Mouse (Mus musculus): ENCODE results near the gene Serpina10. TPM values are rescaled to one million over a fixed set of nuclear protein-coding genes. Genes with fewer than 3 reads are reported as not detected.
"Not testable (repeated sequence)": the region's sequence is repeated elsewhere in the genome, so short reads cannot be mapped to it uniquely, and the experiment has no call there.

Serpina10 gene
- polyA plus RNA-seq (2015; fragmentation: Nextera tagmentation; extraction: Ambion mirVana) = 0.10 and 0.47 TPM in 2 replicates

DNA sequence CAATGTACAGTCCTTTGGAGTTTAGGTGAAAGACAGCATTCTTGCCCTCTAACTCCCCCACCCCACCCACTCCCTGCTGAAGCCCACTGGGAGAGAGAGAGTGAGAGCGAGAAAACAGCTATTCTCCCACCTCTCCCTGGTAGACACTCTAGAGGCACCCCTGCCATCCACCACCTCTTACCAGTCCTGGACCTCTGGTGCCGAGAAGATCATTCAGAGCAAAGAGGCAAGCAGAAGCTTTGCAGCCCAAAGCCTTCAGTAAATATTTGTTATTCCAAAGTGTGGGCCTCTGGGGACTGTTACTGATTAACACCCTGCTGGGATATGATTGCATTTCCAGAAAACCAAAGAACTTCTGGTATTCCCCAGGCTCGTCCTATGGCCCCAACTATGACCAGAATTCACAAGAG is at the start of gene Serpina10:
Gene Serpina10, minus strand, starts transcription at position 242 of the 410 bp plus-strand sequence.
- no peak within 1 kb of the TSS for H3K4me2 ChIP-seq
- 70% methylated on average over 3 of the region's 3 CpGs for WGBS
- no peaks in the 10 kb centered on the region for H3K27me3 ChIP-seq
- no peak for ATAC-seq (ENCODE audit: insufficient number of reproducible peaks, insufficient read depth, low FRiP score, low TSS enrichment, low read depth)
- H3K9me3 ChIP-seq = no peaks in the 10 kb centered on the region
- H3K27ac ChIP-seq = no peak within 1 kb of the TSS
- H3K9ac ChIP-seq = no peak within 1 kb of the TSS
- H3K4me1 ChIP-seq = no peaks in the 10 kb centered on the region
- no peak within 1 kb of the TSS for H3K4me3 ChIP-seq
- no peaks in the 10 kb centered on the region for H3K36me3 ChIP-seq

- not testable (repeated sequence) for H3K4me1 ChIP-seq; H3K27me3 ChIP-seq; H3K9ac ChIP-seq; H3K27ac ChIP-seq; H3K36me3 ChIP-seq; H3K4me2 ChIP-seq; H3K4me3 ChIP-seq; ATAC-seq (ENCODE audit: insufficient number of reproducible peaks, insufficient read depth, low FRiP score, low TSS enrichment, low read depth); H3K9me3 ChIP-seq
- WGBS = 97% methylated on average over 1 of the region's 1 CpGs
Measured at GRCm38 (mm10) chr12:103679853-103680252, 48.6 kb upstream of the Serpina10 start.

- WGBS = 93% methylated on average over 1 of the region's 1 CpGs
- Histone ChIP-seq H3K36me3 (no peaks in the 10 kb centered on the region), H3K27me3 (no peaks in the 10 kb centered on the region), H3K27ac (no peak within 1 kb of the TSS), H3K4me2 (no peak within 1 kb of the TSS), H3K4me3 (no peak within 1 kb of the TSS), H3K9me3 (no peaks in the 10 kb centered on the region), H3K4me1 (no peaks in the 10 kb centered on the region), H3K9ac (no peak within 1 kb of the TSS)
- ATAC-seq (ENCODE audit: insufficient number of reproducible peaks, insufficient read depth, low FRiP score, low TSS enrichment, low read depth) = no peak
Measured at GRCm38 (mm10) chr12:103676039-103676438, 44.8 kb upstream of the Serpina10 start, which contains the start of gene Serpina16. TSS of gene Serpina16 (minus strand) at chr12:103676139.

- WGBS = 83% methylated on average over 2 of the region's 2 CpGs
- no peak for ATAC-seq (ENCODE audit: insufficient number of reproducible peaks, insufficient read depth, low FRiP score, low TSS enrichment, low read depth)
- no peak overlapping the region for H3K27ac ChIP-seq
- H3K27me3 ChIP-seq = no peaks in the 10 kb centered on the region
- no peak overlapping the region for H3K9ac ChIP-seq
- no peak overlapping the region for H3K4me2 ChIP-seq
- H3K9me3 ChIP-seq = no peaks in the 10 kb centered on the region
- H3K36me3 ChIP-seq = no peaks in the 10 kb centered on the region
- H3K4me1 ChIP-seq = no peaks in the 10 kb centered on the region
- no peak overlapping the region for H3K4me3 ChIP-seq
Measured at GRCm38 (mm10) chr12:103673179-103673578, 41.9 kb upstream of the Serpina10 start.

DNA sequence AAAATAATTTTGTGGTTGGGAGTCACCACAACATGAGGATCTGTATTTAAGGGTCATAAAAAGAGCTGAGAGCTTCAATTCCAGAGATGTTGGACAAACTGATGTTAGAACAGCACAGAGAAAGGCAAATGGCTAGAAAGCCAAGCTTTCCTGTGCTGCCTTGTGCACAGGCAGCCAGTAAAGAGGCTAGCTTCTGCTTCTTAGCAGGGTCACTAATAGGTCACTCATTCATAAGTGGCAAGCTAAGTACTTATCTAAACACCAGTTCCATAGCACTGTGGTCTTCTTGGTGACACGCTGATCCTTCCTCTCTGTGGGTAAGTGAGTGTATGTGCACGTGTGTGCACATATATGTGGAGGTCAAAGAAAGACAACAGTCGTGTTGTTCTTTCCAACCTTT is 40.2 kb upstream of the Serpina10 start:
- no peak for ATAC-seq (ENCODE audit: insufficient number of reproducible peaks, insufficient read depth, low FRiP score, low TSS enrichment, low read depth)
- H3K9ac ChIP-seq = no peak overlapping the region
- no peaks in the 10 kb centered on the region for H3K27me3 ChIP-seq
- no peaks in the 10 kb centered on the region for H3K36me3 ChIP-seq
- H3K4me2 ChIP-seq = no peak overlapping the region
- H3K9me3 ChIP-seq = no peaks in the 10 kb centered on the region
- H3K4me3 ChIP-seq = no peak overlapping the region
- H3K27ac ChIP-seq = no peak overlapping the region
- 77% methylated on average over 3 of the region's 3 CpGs for WGBS
- H3K4me1 ChIP-seq = no peaks in the 10 kb centered on the region

GRCm38 (mm10) chr12:103670964-103671363 is 39.7 kb upstream of the Serpina10 start:
- 55% methylated on average over 2 of the region's 2 CpGs for WGBS
- Histone ChIP-seq H3K4me2 (no peak overlapping the region), H3K4me1 (no peaks in the 10 kb centered on the region), H3K9ac (no peak overlapping the region), H3K27me3 (no peaks in the 10 kb centered on the region), H3K9me3 (no peaks in the 10 kb centered on the region), H3K36me3 (no peaks in the 10 kb centered on the region), H3K4me3 (no peak overlapping the region), H3K27ac (no peak overlapping the region)
- no peak for ATAC-seq (ENCODE audit: insufficient number of reproducible peaks, insufficient read depth, low FRiP score, low TSS enrichment, low read depth)

GRCm38 (mm10) chr12:103670344-103670743 is 39.1 kb upstream of the Serpina10 start:
- H3K9ac ChIP-seq = no peak overlapping the region
- WGBS = 73% methylated on average over 5 of the region's 5 CpGs
- no peaks in the 10 kb centered on the region for H3K36me3 ChIP-seq
- no peak for ATAC-seq (ENCODE audit: insufficient number of reproducible peaks, insufficient read depth, low FRiP score, low TSS enrichment, low read depth)
- H3K27ac ChIP-seq = no peak overlapping the region; the same call in 1 of the 2 replicates
- no peak overlapping the region for H3K4me2 ChIP-seq
- H3K4me1 ChIP-seq = no peaks in the 10 kb centered on the region
- no peaks in the 10 kb centered on the region for H3K9me3 ChIP-seq
- no peak overlapping the region for H3K4me3 ChIP-seq
- no peaks in the 10 kb centered on the region for H3K27me3 ChIP-seq

DNA sequence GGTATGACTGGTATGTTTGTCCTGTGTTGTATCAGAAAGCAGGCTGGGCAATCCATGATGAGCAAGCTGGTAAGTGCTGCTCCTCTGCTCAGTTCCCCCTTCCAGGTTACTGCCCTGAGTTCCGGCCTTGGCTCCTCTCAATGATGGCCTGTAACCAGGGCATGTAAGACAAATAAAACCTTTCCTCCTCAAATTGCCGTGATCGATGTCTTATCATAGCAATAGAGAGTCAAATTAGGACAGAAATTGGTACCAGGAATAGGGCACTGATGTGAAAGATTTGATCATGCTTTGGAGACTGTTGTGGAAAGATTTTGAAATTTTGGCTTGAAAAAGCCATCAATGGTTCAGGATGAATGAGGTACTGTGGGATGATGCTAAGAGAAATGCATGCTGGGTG is 34.0 kb upstream of the Serpina10 start:
- Histone ChIP-seq H3K36me3 (no peaks in the 10 kb centered on the region), H3K4me3 (no peak overlapping the region), H3K4me2 (no peak overlapping the region), H3K9me3 (no peaks in the 10 kb centered on the region), H3K27ac (no peak overlapping the region), H3K4me1 (no peaks in the 10 kb centered on the region), H3K27me3 (no peaks in the 10 kb centered on the region), H3K9ac (no peak overlapping the region)
- no peak for ATAC-seq (ENCODE audit: insufficient number of reproducible peaks, insufficient read depth, low FRiP score, low TSS enrichment, low read depth)
- 93% methylated on average over 3 of the region's 3 CpGs for WGBS

DNA sequence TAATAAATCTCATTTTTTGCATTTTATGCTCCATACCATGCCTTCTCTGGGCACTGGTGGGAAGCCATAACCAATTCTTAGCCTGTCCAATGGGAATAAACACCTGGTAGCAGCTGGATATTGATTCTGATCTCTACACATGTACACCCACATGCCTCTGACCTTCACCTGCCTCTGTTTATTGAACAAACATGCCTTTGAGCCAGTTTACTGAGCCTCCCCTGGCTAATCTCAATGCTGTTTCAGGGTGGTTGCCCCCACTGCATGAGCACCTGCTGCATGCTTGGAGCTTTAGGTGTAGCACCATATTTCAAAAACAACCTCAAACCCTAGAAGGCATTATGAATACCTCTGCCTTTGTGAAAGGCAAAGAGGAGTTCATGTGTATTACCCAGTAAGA is 30.8 kb upstream of the Serpina10 start:
- not testable (repeated sequence) for H3K9ac ChIP-seq; H3K4me3 ChIP-seq; H3K36me3 ChIP-seq; H3K27me3 ChIP-seq; H3K4me1 ChIP-seq; H3K9me3 ChIP-seq; ATAC-seq (ENCODE audit: insufficient number of reproducible peaks, insufficient read depth, low FRiP score, low TSS enrichment, low read depth); H3K27ac ChIP-seq; H3K4me2 ChIP-seq

DNA sequence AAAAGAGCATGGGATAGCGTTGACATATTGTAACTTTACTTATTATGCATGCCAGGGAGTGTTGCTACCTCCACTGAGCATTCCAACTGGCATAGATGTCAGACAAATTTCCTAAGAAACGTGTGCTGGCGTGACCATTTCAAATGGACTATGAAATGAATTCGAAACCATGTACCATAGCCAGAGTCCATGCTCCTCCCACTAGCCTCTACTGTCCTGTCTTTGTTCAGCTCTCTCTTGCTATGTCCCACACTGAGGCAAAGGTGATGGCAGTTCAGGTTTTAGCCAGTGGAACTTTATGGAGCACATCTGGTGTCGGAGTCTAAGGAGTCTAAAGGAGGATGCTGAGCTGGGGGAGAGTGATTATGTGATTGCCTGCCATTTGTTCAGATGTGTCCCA is 28.8 kb upstream of the Serpina10 start:
- H3K27me3 ChIP-seq = no peaks in the 10 kb centered on the region
- no peak for ATAC-seq (ENCODE audit: insufficient number of reproducible peaks, insufficient read depth, low FRiP score, low TSS enrichment, low read depth)
- H3K36me3 ChIP-seq = no peaks in the 10 kb centered on the region
- H3K4me3 ChIP-seq = no peak overlapping the region
- H3K27ac ChIP-seq = no peak overlapping the region
- WGBS = 78% methylated on average over 5 of the region's 5 CpGs
- no peak overlapping the region for H3K9ac ChIP-seq
- H3K9me3 ChIP-seq = no peaks in the 10 kb centered on the region
- no peak overlapping the region for H3K4me2 ChIP-seq
- no peaks in the 10 kb centered on the region for H3K4me1 ChIP-seq

DNA sequence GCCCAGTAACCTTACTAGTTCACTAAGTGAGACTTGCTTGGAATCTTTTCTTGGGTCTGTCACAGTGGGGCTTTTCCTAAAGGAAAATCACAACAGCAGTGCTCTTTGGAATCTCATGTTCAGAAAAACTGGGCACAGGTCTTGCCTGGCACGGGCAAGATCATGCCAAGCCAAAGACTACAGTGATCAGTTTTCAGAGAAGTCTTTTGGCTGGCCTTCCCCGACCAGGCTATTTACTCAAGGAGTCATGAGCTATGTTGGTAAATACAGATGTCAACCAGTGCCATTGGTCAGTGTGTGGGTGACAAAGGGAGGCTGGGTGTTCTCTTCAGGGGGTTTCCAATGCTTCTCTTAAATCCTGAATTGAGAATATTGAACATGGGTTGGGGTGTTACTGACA is 27.9 kb upstream of the Serpina10 start:
- no peak for ATAC-seq (ENCODE audit: insufficient number of reproducible peaks, insufficient read depth, low FRiP score, low TSS enrichment, low read depth)
- Histone ChIP-seq H3K4me3 (no peak overlapping the region), H3K9ac (no peak overlapping the region), H3K4me1 (no peaks in the 10 kb centered on the region), H3K4me2 (no peak overlapping the region), H3K27me3 (no peaks in the 10 kb centered on the region), H3K27ac (no peak overlapping the region), H3K36me3 (no peaks in the 10 kb centered on the region), H3K9me3 (no peaks in the 10 kb centered on the region)
- 87% methylated on average over 2 of the region's 2 CpGs for WGBS

DNA sequence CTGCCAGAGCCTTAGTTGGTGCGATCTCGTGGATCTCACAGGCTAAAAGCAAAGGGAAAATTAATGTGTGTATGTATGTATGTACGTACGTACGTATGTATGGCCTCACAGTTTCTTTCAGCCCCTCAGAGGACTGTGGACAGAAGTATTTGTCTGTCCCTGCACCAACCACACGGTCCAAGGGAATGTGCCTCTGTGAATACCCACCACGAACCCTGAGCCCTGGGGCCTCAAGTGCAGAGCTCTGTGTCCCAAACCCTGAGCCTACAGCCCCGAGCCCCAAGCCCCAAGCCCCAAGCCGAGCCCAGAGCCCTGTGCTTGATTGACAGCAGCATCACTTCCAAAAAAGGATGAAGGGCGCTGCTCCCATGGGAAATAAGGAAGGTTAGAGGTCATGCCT is 26.7 kb upstream of the Serpina10 start:
- WGBS = 80% methylated on average over 10 of the region's 10 CpGs
- Histone ChIP-seq H3K4me2 (no peak overlapping the region), H3K9me3 (no peaks in the 10 kb centered on the region), H3K4me1 (no peaks in the 10 kb centered on the region), H3K27me3 (no peaks in the 10 kb centered on the region), H3K36me3 (no peaks in the 10 kb centered on the region), H3K9ac (no peak overlapping the region), H3K4me3 (no peak overlapping the region), H3K27ac (no peak overlapping the region)
- ATAC-seq (ENCODE audit: insufficient number of reproducible peaks, insufficient read depth, low FRiP score, low TSS enrichment, low read depth) = no peak

Measured in embryonic facial prominence, embryonic 13.5 days (tissue).